Mouse (Mus musculus): ENCODE measurements around the gene Ccnl2. TPM values are rescaled to one million over a fixed set of nuclear protein-coding genes. Genes with fewer than 3 reads are reported as not detected.
A peak's percentile ranks its signal among the peaks of the same experiment; 100 is the strongest.

The Ccnl2 gene
- polyA plus RNA-seq (2015; fragmentation: Nextera tagmentation; extraction: Ambion mirVana): 158 and 173 TPM in 2 replicates

DNA sequence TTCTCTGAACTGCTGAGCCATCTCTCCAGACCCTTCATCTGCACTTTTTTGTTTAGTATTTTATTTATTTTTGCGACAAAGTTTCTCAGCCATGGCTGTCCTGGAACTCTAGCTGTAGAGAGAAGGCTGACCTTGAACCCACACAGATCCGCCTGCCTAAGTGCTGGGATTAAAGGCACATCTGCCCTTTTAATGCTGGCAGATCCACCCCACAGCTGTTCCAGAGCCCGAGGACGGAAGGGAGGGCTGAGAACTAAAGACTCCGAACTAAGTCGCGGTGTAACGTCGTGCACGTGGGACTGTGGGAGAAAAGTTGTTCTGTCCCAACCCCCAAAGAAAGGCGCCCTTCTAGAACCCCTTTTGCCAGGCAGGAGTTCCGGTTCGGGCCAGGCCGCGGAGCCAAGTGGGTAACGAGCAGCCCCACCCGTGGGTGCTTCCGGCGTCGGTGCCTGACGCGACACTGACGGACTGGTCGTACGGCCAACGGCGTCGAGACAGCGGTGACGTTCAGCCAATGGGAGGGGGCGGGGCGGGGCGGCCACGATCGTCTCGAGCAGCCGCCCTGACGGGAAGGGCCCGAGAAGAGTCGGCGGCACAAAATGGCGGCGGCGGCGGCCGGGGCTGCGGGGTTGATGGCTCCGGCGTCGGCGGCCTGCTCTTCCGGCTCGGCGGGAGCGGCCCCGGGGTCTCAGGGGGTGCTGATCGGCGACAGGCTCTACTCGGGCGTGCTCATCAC lies at the start of gene Ccnl2:
Gene Ccnl2, plus strand, starts transcription at position 561 of the 736 bp plus-strand sequence.
- H3K27ac ChIP-seq: peak within 1 kb of the TSS; percentile 95
- no peaks in the 10 kb centered on the region for H3K9me3 ChIP-seq (replicated peaks)
- ATAC-seq (replicated peaks; ENCODE audit: low FRiP score): peak; percentile 100
- H3K9ac ChIP-seq: peak within 1 kb of the TSS; percentile 99
- H3K27me3 ChIP-seq: no peaks in the 10 kb centered on the region
- H3K4me1 ChIP-seq: peaks cover 22% of the 10 kb centered on the region
- H3K4me2 ChIP-seq: peak within 1 kb of the TSS; percentile 77
- WGBS: under 1% methylated on average over 60 of the region's 60 CpGs
- peak within 1 kb of the TSS; percentile 98 for H3K4me3 ChIP-seq (replicated peaks)
- H3K36me3 ChIP-seq: peaks cover 77% of the 10 kb centered on the region

DNA sequence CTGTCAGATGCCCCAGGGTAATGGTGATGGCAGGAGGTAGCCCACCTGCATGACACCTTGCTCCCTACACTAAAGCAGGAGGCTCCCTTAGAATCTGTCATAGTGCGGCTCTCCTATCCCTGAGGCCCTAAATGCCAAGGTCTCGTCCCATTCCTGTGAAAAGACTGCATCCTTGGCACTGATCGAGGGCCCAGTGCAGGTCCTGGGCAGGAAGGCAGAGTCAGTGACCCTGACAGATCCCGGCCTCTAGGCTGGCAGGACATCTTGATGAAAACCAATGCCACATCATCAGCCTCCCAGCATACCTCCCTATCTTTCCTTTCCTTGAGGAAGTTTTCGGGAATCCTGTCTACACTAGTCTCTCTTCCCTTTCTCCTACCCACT lies 42.8 kb upstream of the Ccnl2 start:
- 66% methylated on average over 5 of the region's 5 CpGs for WGBS
- ATAC-seq (replicated peaks; ENCODE audit: low FRiP score): no peak

DNA sequence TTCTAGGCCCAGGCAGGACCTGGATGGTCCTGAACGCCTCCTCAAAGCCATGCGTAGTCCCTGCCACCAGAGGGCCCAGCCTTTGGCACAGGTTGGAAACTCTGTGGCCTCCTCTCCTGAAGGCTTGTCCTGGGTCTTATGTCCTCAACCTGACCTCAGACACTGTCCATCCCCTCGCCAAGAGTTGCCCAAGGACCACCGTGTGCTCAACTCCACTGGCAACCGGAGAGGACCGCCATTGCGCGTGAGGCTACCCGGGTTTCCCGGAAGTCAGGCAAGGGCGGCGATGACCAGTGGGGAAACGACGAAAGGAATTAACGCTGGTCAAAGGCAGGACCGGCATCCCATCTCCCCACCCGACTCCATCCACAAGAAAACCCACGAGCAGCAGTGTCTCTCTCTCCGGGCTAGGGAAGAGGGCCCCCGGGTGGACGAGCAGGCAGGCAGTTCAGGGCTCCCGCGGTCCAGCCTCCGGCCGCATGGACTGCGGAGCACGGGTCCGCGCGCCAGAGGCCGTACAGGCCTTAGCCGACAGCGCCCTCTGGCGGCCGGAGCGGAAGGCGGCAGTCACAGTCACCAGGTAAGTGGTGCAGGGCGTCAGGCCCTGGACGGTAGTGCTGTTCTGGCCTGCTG lies 42.3 kb upstream of the Ccnl2 start:
- peak overlapping the region; percentile 60 for H3K4me3 ChIP-seq (replicated peaks)
- H3K9me3 ChIP-seq (replicated peaks): no peaks in the 10 kb centered on the region
- no peaks in the 10 kb centered on the region for H3K36me3 ChIP-seq
- peak overlapping the region; percentile 79 for H3K9ac ChIP-seq
- H3K4me2 ChIP-seq: peak overlapping the region; percentile 92
- H3K27me3 ChIP-seq: peaks cover 29% of the 10 kb centered on the region
- peak overlapping the region; percentile 85 for H3K27ac ChIP-seq
- WGBS: under 1% methylated on average over 39 of the region's 39 CpGs
- peak; percentile 92 for ATAC-seq (replicated peaks; ENCODE audit: low FRiP score)
- peaks cover 45% of the 10 kb centered on the region for H3K4me1 ChIP-seq

More for the DNA sequence above, 42.8 kb upstream of the Ccnl2 start:
- Histone ChIP-seq H3K4me1 (peaks cover 40% of the 10 kb centered on the region), H3K27ac (peak overlapping the region; percentile 85), H3K36me3 (no peaks in the 10 kb centered on the region), H3K9ac (peak overlapping the region; percentile 79), H3K4me3 (replicated peaks) (peak overlapping the region; percentile 60), H3K4me2 (peak overlapping the region; percentile 92), H3K9me3 (replicated peaks) (no peaks in the 10 kb centered on the region), H3K27me3 (peaks cover 25% of the 10 kb centered on the region)

- Histone ChIP-seq H3K4me1 (peaks cover 51% of the 10 kb centered on the region), H3K9ac (peak overlapping the region; percentile 79), H3K9me3 (replicated peaks) (no peaks in the 10 kb centered on the region), H3K4me2 (peak overlapping the region; percentile 92), H3K36me3 (no peaks in the 10 kb centered on the region), H3K27ac (no peak overlapping the region), H3K27me3 (peaks cover 35% of the 10 kb centered on the region), H3K4me3 (replicated peaks) (peak overlapping the region; percentile 60)
- 37% methylated on average over 23 of the region's 24 CpGs for WGBS
- ATAC-seq (replicated peaks; ENCODE audit: low FRiP score): peak; percentile 5; the same call in 1 of the 2 replicates
Measured at GRCm38 (mm10) chr4:155770626-155771025, 41.7 kb upstream of the Ccnl2 start.

DNA sequence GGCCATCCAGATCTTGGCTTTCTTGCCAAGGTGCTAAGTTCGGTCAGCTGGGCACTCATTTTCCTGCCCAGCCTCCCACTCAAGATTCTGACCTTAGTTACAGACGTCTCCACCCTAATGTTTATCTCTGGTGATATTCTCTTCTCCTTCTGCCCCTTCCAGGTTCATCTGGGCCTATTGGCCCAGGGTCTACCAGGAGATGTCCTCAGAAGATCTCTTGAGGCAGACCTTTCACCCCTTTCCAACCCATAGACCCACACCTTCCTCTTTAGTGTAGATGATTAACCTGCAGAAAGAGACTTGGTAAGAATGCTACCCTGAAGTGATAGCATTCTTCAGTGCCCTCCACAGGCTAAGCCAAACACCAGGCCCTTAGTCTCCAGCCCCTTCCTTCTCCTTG lies 40.6 kb upstream of the Ccnl2 start:
- H3K4me2 ChIP-seq: no peak overlapping the region
- 69% methylated on average over 2 of the region's 2 CpGs for WGBS

DNA sequence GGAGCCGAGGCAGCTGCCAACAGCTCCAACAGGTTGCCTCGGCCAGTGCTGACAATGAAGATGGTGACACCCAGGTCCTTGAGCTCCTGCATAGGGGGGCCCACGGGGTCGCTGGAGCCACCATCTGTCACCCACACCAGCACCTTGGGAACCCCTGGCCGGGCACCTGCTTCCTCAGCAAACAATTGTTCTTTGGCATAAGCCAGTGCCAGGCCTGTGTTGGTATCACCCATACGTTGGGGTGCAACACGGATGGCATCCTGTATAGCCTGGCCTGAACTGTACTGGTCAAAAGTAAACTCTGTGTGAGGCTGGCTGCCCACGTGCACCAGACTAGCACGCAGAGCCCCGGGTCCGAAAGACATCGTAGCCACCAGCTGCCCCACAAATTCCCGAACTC lies 39.5 kb upstream of the Ccnl2 start:
- Histone ChIP-seq H3K27ac (no peak overlapping the region), H3K4me1 (peaks cover 63% of the 10 kb centered on the region), H3K36me3 (no peaks in the 10 kb centered on the region), H3K27me3 (peaks cover 35% of the 10 kb centered on the region), H3K4me2 (no peak overlapping the region), H3K9me3 (replicated peaks) (no peaks in the 10 kb centered on the region), H3K4me3 (replicated peaks) (no peak overlapping the region), H3K9ac (no peak overlapping the region)
- ATAC-seq (replicated peaks; ENCODE audit: low FRiP score): no peak
- WGBS: 90% methylated on average over 13 of the region's 13 CpGs

More for the DNA sequence above, 40.6 kb upstream of the Ccnl2 start:
- no peaks in the 10 kb centered on the region for H3K36me3 ChIP-seq
- H3K27ac ChIP-seq: no peak overlapping the region
- peaks cover 35% of the 10 kb centered on the region for H3K27me3 ChIP-seq
- H3K4me1 ChIP-seq: peaks cover 56% of the 10 kb centered on the region
- H3K9me3 ChIP-seq (replicated peaks): no peaks in the 10 kb centered on the region
- no peak overlapping the region for H3K4me3 ChIP-seq (replicated peaks)
- H3K9ac ChIP-seq: no peak overlapping the region
- ATAC-seq (replicated peaks; ENCODE audit: low FRiP score): no peak

- peaks cover 64% of the 10 kb centered on the region for H3K4me1 ChIP-seq
- H3K27ac ChIP-seq: no peak overlapping the region
- peak overlapping the region; percentile 84 for H3K4me2 ChIP-seq
- H3K9ac ChIP-seq: peak overlapping the region; percentile 40; the same call in 1 of the 2 replicates
- no peaks in the 10 kb centered on the region for H3K36me3 ChIP-seq
- peak overlapping the region; percentile 43 for H3K4me3 ChIP-seq (replicated peaks)
- H3K27me3 ChIP-seq: peaks cover 35% of the 10 kb centered on the region
- H3K9me3 ChIP-seq (replicated peaks): no peaks in the 10 kb centered on the region
- 44% methylated on average over 5 of the region's 5 CpGs for WGBS
- no peak for ATAC-seq (replicated peaks; ENCODE audit: low FRiP score)
Measured at GRCm38 (mm10) chr4:155773335-155774078, 38.8 kb upstream of the Ccnl2 start.

- peaks cover 35% of the 10 kb centered on the region for H3K27me3 ChIP-seq
- peak within 1 kb of the TSS; percentile 40 for H3K9ac ChIP-seq
- H3K4me3 ChIP-seq (replicated peaks): peak within 1 kb of the TSS; percentile 43
- peaks cover 59% of the 10 kb centered on the region for H3K4me1 ChIP-seq
- H3K9me3 ChIP-seq (replicated peaks): no peaks in the 10 kb centered on the region
- peak within 1 kb of the TSS; percentile 84 for H3K4me2 ChIP-seq
- ATAC-seq (replicated peaks; ENCODE audit: low FRiP score): peak; percentile 75
- no peaks in the 10 kb centered on the region for H3K36me3 ChIP-seq
- 1% methylated on average over 35 of the region's 35 CpGs for WGBS
- peak within 1 kb of the TSS; percentile 27; the same call in 1 of the 2 replicates for H3K27ac ChIP-seq
Measured at GRCm38 (mm10) chr4:155774280-155774754, 38.0 kb upstream of the Ccnl2 start, which contains the start of gene Vwa1. Vwa1 (minus strand) TSS chr4:155774698.

- peak overlapping the region; percentile 84 for H3K4me2 ChIP-seq
- peak overlapping the region; percentile 27; the same call in 1 of the 2 replicates for H3K27ac ChIP-seq
- ATAC-seq (replicated peaks; ENCODE audit: low FRiP score): no peak
- no peaks in the 10 kb centered on the region for H3K36me3 ChIP-seq
- WGBS: 51% methylated on average over 9 of the region's 9 CpGs
- peak overlapping the region; percentile 40; the same call in 1 of the 2 replicates for H3K9ac ChIP-seq
- no peaks in the 10 kb centered on the region for H3K9me3 ChIP-seq (replicated peaks)
- peaks cover 35% of the 10 kb centered on the region for H3K27me3 ChIP-seq
- peak overlapping the region; percentile 43; the same call in 1 of the 2 replicates for H3K4me3 ChIP-seq (replicated peaks)
- H3K4me1 ChIP-seq: peaks cover 51% of the 10 kb centered on the region
Measured at GRCm38 (mm10) chr4:155774971-155775740, 37.1 kb upstream of the Ccnl2 start.

DNA sequence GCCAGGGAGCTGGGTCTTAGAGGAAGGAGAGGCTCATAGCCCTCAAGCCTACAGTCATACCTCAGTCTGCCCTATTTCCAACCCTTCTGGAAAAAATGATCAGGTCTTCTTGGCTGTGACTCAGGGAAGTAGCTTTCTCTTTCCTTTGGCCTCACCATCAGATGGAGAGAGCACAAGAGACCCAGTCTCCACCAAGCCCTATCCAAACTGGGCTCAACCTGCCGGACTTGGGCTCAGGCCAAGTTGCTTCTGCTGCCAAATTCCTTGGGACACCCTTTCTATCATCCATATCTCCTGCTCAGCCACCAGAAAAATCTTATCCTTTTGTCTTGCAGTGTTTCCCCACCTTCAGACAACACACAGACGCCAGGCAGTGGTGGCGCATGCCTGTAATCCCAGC lies 36.4 kb upstream of the Ccnl2 start:
- H3K36me3 ChIP-seq: no peaks in the 10 kb centered on the region
- H3K9me3 ChIP-seq (replicated peaks): no peaks in the 10 kb centered on the region
- H3K4me1 ChIP-seq: peaks cover 47% of the 10 kb centered on the region
- no peak overlapping the region for H3K4me3 ChIP-seq (replicated peaks)
- H3K27ac ChIP-seq: 0 out of 2 replicates have a peak overlapping the region, but pooled peaks have one; percentile 27
- peaks cover 34% of the 10 kb centered on the region for H3K27me3 ChIP-seq
- no peak overlapping the region for H3K4me2 ChIP-seq
- 82% methylated on average over 3 of the region's 3 CpGs for WGBS
- ATAC-seq (replicated peaks; ENCODE audit: low FRiP score): no peak
- H3K9ac ChIP-seq: no peak overlapping the region

GRCm38 (mm10) chr4:155776704-155777335 lies 35.5 kb upstream of the Ccnl2 start:
- H3K4me3 ChIP-seq (replicated peaks): no peak overlapping the region
- 56% methylated on average over 2 of the region's 2 CpGs for WGBS
- H3K9ac ChIP-seq: no peak overlapping the region
- peaks cover 44% of the 10 kb centered on the region for H3K4me1 ChIP-seq
- H3K36me3 ChIP-seq: no peaks in the 10 kb centered on the region
- H3K9me3 ChIP-seq (replicated peaks): no peaks in the 10 kb centered on the region
- H3K27ac ChIP-seq: no peak overlapping the region
- peaks cover 25% of the 10 kb centered on the region for H3K27me3 ChIP-seq
- no peak for ATAC-seq (replicated peaks; ENCODE audit: low FRiP score)
- H3K4me2 ChIP-seq: no peak overlapping the region

All from kidney, embryonic 15.5 days (tissue).